Mouse (Mus musculus) forebrain, embryonic 13.5 days (tissue): ENCODE measurements at regions not wholly inside any gene's neighbourhood (a gene's known extent, or its start where the extent isn't known, plus 50 kb on each side); places are given as distances from the start of the nearest gene placed in this dataset.

Experiments
- ATAC-seq: fragments of 200-750 bp; cut with Nextera tagmentation; 2 replicates; pipeline ENCODE4 v1.8.0; 2017
- H3K27ac ChIP-seq: fragments of 300-500 bp; sonication (generic); 2 replicates; pipeline ENCODE4 v1.5.1; 2015; ENCODE audit warnings: inconsistent platforms, mild to moderate bottlenecking, moderate library complexity
- H3K27me3 ChIP-seq: fragments of 300-500 bp; sonication (generic); 2 replicates; pipeline ENCODE4 v1.6.1; 2015; ENCODE audit warnings: mild to moderate bottlenecking, inconsistent platforms
- H3K36me3 ChIP-seq: fragments of 300-500 bp; sonication (generic); 2 replicates; pipeline ENCODE4 v1.6.1; 2015; ENCODE audit warnings: mild to moderate bottlenecking, inconsistent platforms; ENCODE audit not compliant: poor library complexity, severe bottlenecking
- H3K4me1 ChIP-seq: fragments of 300-500 bp; sonication (generic); 2 replicates; pipeline ENCODE4 v1.6.1; 2015; ENCODE audit warnings: inconsistent platforms
- H3K4me2 ChIP-seq: fragments of 300-500 bp; sonication (generic); 2 replicates; pipeline ENCODE4 v1.6.1; 2015; ENCODE audit warnings: inconsistent platforms, mild to moderate bottlenecking, moderate library complexity
- H3K4me3 ChIP-seq: fragments of 300-500 bp; sonication (generic); 2 replicates; pipeline ENCODE4 v1.5.1; 2015; ENCODE audit warnings: mild to moderate bottlenecking, inconsistent platforms
- H3K9ac ChIP-seq: fragments of 300-500 bp; sonication (generic); 2 replicates; pipeline ENCODE4 v1.6.1; 2015; ENCODE audit warnings: mild to moderate bottlenecking, inconsistent platforms
- H3K9me3 ChIP-seq: fragments of 300-500 bp; sonication (generic); replicated peaks from 2 replicates; pipeline ENCODE4 v1.6.1; 2016; ENCODE audit warnings: inconsistent platforms
- WGBS: fragments of 180-500 bp; shearing (Covaris S2); methylation state at CpG from one replicate; pipeline ENCODE4 v1.1.7; 2015; 5-methylcytosine and 5-hydroxymethylcytosine counted together

GRCm38 (mm10) chr12:35863141-35863540, 62.3 kb upstream of the Agr3 start:
- no peak overlapping the region for H3K4me2 ChIP-seq
- no peaks in the 10 kb centered on the region for H3K27me3 ChIP-seq
- H3K9ac ChIP-seq: no peak overlapping the region
- no peak for ATAC-seq
- H3K36me3 ChIP-seq: no peaks in the 10 kb centered on the region
- no peak overlapping the region for H3K4me3 ChIP-seq
- H3K4me1 ChIP-seq: no peaks in the 10 kb centered on the region
- 100% methylated on average over 1 of the region's 1 CpGs for WGBS
- no peaks in the 10 kb centered on the region for H3K9me3 ChIP-seq
- no peak overlapping the region for H3K27ac ChIP-seq

GRCm38 (mm10) chr12:35853159-35853558, 72.3 kb upstream of the Agr3 start:
- Histone ChIP-seq H3K36me3 (no peaks in the 10 kb centered on the region), H3K9ac (no peak overlapping the region), H3K4me3 (no peak overlapping the region), H3K9me3 (no peaks in the 10 kb centered on the region), H3K27ac (no peak overlapping the region), H3K4me2 (no peak overlapping the region), H3K27me3 (no peaks in the 10 kb centered on the region), H3K4me1 (no peaks in the 10 kb centered on the region)
- ATAC-seq: peak; percentile 94; the same call in 1 of the 2 replicates
- 89% methylated on average over 4 of the region's 4 CpGs for WGBS

- Histone ChIP-seq H3K27ac (no peak overlapping the region), H3K4me2 (no peak overlapping the region), H3K4me1 (no peaks in the 10 kb centered on the region), H3K36me3 (no peaks in the 10 kb centered on the region), H3K4me3 (no peak overlapping the region), H3K9me3 (no peaks in the 10 kb centered on the region), H3K27me3 (no peaks in the 10 kb centered on the region), H3K9ac (no peak overlapping the region)
- ATAC-seq: peak; percentile 71
- WGBS: 70% methylated on average over 5 of the region's 5 CpGs
These were observed 78.4 kb upstream of the Agr3 start for GRCm38 (mm10) chr12:35846905-35847610.

GRCm38 (mm10) chr12:35836946-35837345, 88.5 kb upstream of the Agr3 start:
- no peak for ATAC-seq
- no peak overlapping the region for H3K4me2 ChIP-seq

GRCm38 (mm10) chr12:35833285-35833684, 92.1 kb upstream of the Agr3 start:
- H3K9me3 ChIP-seq: no peaks in the 10 kb centered on the region
- H3K4me2 ChIP-seq: no peak overlapping the region
- H3K36me3 ChIP-seq: no peaks in the 10 kb centered on the region
- no peak overlapping the region for H3K9ac ChIP-seq
- H3K4me3 ChIP-seq: no peak overlapping the region
- no peaks in the 10 kb centered on the region for H3K27me3 ChIP-seq
- ATAC-seq: no peak
- H3K4me1 ChIP-seq: no peaks in the 10 kb centered on the region
- 83% methylated on average over 3 of the region's 3 CpGs for WGBS
- no peak overlapping the region for H3K27ac ChIP-seq

More at GRCm38 (mm10) chr12:35836946-35837345, 88.5 kb upstream of the Agr3 start:
- Histone ChIP-seq H3K4me3 (no peak overlapping the region), H3K9me3 (no peaks in the 10 kb centered on the region), H3K4me1 (no peaks in the 10 kb centered on the region), H3K36me3 (no peaks in the 10 kb centered on the region), H3K27me3 (no peaks in the 10 kb centered on the region), H3K9ac (no peak overlapping the region), H3K27ac (no peak overlapping the region)

GRCm38 (mm10) chr12:35831922-35832512, 93.4 kb upstream of the Agr3 start:
- Histone ChIP-seq H3K27ac (no peak overlapping the region), H3K36me3 (no peaks in the 10 kb centered on the region), H3K4me2 (no peak overlapping the region), H3K4me1 (no peaks in the 10 kb centered on the region), H3K27me3 (no peaks in the 10 kb centered on the region), H3K9ac (no peak overlapping the region), H3K9me3 (no peaks in the 10 kb centered on the region), H3K4me3 (no peak overlapping the region)
- WGBS: 80% methylated on average over 2 of the region's 2 CpGs
- ATAC-seq: peak; percentile 36; the same call in 1 of the 2 replicates

GRCm38 (mm10) chr12:35831268-35831667, 94.2 kb upstream of the Agr3 start:
- Histone ChIP-seq H3K4me2 (no peak overlapping the region), H3K36me3 (no peaks in the 10 kb centered on the region), H3K9me3 (no peaks in the 10 kb centered on the region), H3K4me3 (no peak overlapping the region), H3K27ac (no peak overlapping the region), H3K27me3 (no peaks in the 10 kb centered on the region), H3K9ac (no peak overlapping the region), H3K4me1 (no peaks in the 10 kb centered on the region)
- WGBS: 20% methylated on average over 5 of the region's 5 CpGs
- peak; percentile 75; the same call in 1 of the 2 replicates for ATAC-seq

GRCm38 (mm10) chr12:35827797-35828196, 97.6 kb upstream of the Agr3 start:
- Histone ChIP-seq H3K36me3 (no peaks in the 10 kb centered on the region), H3K27ac (no peak overlapping the region), H3K4me1 (no peaks in the 10 kb centered on the region), H3K27me3 (no peaks in the 10 kb centered on the region), H3K9me3 (no peaks in the 10 kb centered on the region), H3K4me3 (no peak overlapping the region), H3K9ac (no peak overlapping the region), H3K4me2 (no peak overlapping the region)
- ATAC-seq: no peak
- WGBS: 93% methylated on average over 2 of the region's 2 CpGs

- no peak for ATAC-seq
- no peak overlapping the region for H3K27ac ChIP-seq
- H3K4me1 ChIP-seq: no peaks in the 10 kb centered on the region
- no peak overlapping the region for H3K9ac ChIP-seq
- H3K4me2 ChIP-seq: no peak overlapping the region
- 96% methylated on average over 5 of the region's 5 CpGs for WGBS
- H3K27me3 ChIP-seq: no peaks in the 10 kb centered on the region
- H3K36me3 ChIP-seq: no peaks in the 10 kb centered on the region
- no peak overlapping the region for H3K4me3 ChIP-seq
- H3K9me3 ChIP-seq: no peaks in the 10 kb centered on the region
These were observed 98.4 kb upstream of the Agr3 start for GRCm38 (mm10) chr12:35826990-35827389.

GRCm38 (mm10) chr12:35824587-35824987, 100.8 kb upstream of the Agr3 start:
- Histone ChIP-seq H3K9ac (no peak overlapping the region), H3K4me2 (no peak overlapping the region), H3K27ac (no peak overlapping the region), H3K27me3 (no peaks in the 10 kb centered on the region), H3K4me1 (no peaks in the 10 kb centered on the region), H3K4me3 (no peak overlapping the region), H3K36me3 (no peaks in the 10 kb centered on the region), H3K9me3 (no peaks in the 10 kb centered on the region)
- WGBS: 42% methylated on average over 5 of the region's 5 CpGs
- ATAC-seq: peak; percentile 43; the same call in 1 of the 2 replicates

- Histone ChIP-seq H3K9me3 (no peaks in the 10 kb centered on the region), H3K9ac (no peak overlapping the region), H3K4me3 (no peak overlapping the region), H3K27me3 (no peaks in the 10 kb centered on the region), H3K4me2 (no peak overlapping the region), H3K4me1 (no peaks in the 10 kb centered on the region), H3K27ac (no peak overlapping the region), H3K36me3 (no peaks in the 10 kb centered on the region)
- no peak for ATAC-seq
- 80% methylated on average over 2 of the region's 2 CpGs for WGBS
These were observed 126.2 kb upstream of the Agr3 start for GRCm38 (mm10) chr12:35799261-35799660.

GRCm38 (mm10) chr12:35775396-35775795, 150.0 kb upstream of the Agr3 start:
- Histone ChIP-seq H3K36me3 (no peaks in the 10 kb centered on the region), H3K9me3 (no peaks in the 10 kb centered on the region), H3K4me2 (no peak overlapping the region), H3K4me3 (no peak overlapping the region), H3K27ac (no peak overlapping the region), H3K9ac (no peak overlapping the region), H3K27me3 (no peaks in the 10 kb centered on the region), H3K4me1 (no peaks in the 10 kb centered on the region)
- no peak for ATAC-seq
- 92% methylated on average over 2 of the region's 2 CpGs for WGBS
